Mouse (Mus musculus): Measurements from ENCODE around the gene Adad2. TPM values are rescaled to one million over a fixed set of nuclear protein-coding genes. Genes with fewer than 3 reads are reported as not detected.

The Adad2 gene
- polyA plus RNA-seq, 1 experiment from 2014 or later, result 0.07 TPM

DNA sequence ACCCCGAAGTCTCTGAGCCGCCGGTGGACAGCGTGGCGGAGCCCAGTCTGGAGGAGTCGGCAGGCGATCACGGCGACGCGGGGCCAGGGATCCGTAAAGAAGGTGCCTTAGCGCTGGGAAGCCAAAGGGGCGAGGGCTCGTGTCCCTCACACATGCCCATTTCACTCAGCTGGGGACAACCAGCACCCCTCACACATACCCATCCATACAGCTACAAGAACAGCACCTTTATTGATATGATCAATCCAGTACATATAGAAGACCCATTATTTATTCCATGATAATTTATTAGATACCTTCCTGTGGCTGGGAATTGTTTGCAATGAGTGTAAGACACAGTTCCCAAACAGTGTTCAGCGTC lies 37.2 kb upstream of the Adad2 start:
- WGBS, result under 1% methylated on average over 16 of the region's 16 CpGs
- no peak for ATAC-seq (replicated peaks; ENCODE audit: extremely low read depth, insufficient read depth, low FRiP score)
- Histone ChIP-seq H3K36me3 (ENCODE audit: control insufficient read depth, insufficient read depth) (no peaks in the 10 kb centered on the region), H3K9ac (ENCODE audit: low read length) (peak overlapping the region; percentile 84), H3K4me1 (ENCODE audit: control insufficient read depth, insufficient read depth, low read length) (peaks cover 9% of the 10 kb centered on the region), H3K4me3 (ENCODE audit: low read length) (peak overlapping the region; percentile 71), H3K9me3 (replicated peaks; ENCODE audit: control insufficient read depth, low read length) (no peaks in the 10 kb centered on the region), H3K27ac (ENCODE audit: low read length) (no peak overlapping the region), H3K4me2 (ENCODE audit: low read depth, low read length) (peak overlapping the region; percentile 87), H3K27me3 (ENCODE audit: control insufficient read depth, insufficient read depth, low read length) (0 out of 2 replicates have a peak, but pooled peaks cover 8% of the 10 kb centered on the region)

DNA sequence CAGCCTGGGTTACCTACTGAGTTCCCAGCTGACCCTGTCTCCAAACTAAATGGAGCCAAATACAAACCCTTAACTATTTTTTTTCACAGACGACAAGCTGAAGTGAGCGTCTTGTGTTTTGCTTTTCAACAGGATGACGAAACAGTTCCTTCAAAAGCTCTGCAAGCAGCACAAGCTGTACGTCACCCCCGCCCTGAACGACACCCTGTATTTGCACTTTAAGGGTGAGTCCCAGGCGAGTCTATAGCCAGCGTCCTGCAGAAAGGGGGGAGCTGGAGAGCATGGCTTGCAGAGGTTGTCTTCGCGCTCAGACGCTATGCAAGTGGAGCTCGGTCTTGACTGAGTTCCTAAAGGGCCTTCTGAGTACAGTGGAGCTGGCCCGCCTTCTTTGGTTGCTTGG lies 33.5 kb upstream of the Adad2 start:
- H3K9ac ChIP-seq (ENCODE audit: low read length), result no peak overlapping the region
- 0 out of 2 replicates have a peak, but pooled peaks cover 8% of the 10 kb centered on the region for H3K27me3 ChIP-seq (ENCODE audit: control insufficient read depth, insufficient read depth, low read length)
- 56% methylated on average over 13 of the region's 13 CpGs for WGBS
- no peaks in the 10 kb centered on the region for H3K9me3 ChIP-seq (replicated peaks; ENCODE audit: control insufficient read depth, low read length)
- H3K4me1 ChIP-seq (ENCODE audit: control insufficient read depth, insufficient read depth, low read length), result peaks cover 4% of the 10 kb centered on the region
- no peak overlapping the region for H3K4me2 ChIP-seq (ENCODE audit: low read depth, low read length)
- ATAC-seq (replicated peaks; ENCODE audit: extremely low read depth, insufficient read depth, low FRiP score), result no peak
- H3K36me3 ChIP-seq (ENCODE audit: control insufficient read depth, insufficient read depth), result no peaks in the 10 kb centered on the region
- H3K27ac ChIP-seq (ENCODE audit: low read length), result no peak overlapping the region
- H3K4me3 ChIP-seq (ENCODE audit: low read length), result no peak overlapping the region

DNA sequence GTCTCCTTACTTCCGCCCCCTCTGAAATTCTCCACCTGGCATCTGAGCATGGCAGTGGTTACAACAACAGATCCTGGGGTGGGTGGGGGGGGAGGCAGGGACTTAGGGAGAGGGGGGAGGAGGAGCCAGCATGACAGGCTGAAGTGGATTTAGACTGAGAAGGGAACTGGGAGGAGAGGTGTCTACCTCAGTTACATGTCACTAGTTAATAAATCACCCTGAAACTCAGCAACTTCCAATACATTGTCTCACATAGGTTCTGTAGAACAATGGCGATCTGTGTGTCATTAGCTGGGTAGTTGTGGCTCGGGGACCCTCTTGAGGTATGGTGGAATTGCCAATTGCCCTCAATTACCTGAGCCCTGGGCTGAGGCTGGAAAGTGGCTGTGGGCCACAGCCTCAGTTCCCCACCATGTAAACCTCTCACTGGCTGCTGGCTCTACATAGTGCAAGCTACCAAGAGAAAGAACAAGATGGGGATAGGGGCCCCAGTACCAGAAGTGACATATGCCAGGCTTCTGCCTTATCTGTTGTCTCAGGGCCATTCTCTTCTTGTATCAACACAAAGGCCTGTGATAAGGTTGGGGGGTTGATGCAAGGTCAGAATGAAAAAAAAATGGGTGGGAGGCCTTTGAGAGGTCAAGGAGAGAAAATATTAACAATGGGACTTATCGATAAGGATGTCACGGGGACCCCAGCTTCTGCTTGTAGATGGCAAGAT lies 31.9 kb upstream of the Adad2 start:
- Histone ChIP-seq H3K4me3 (ENCODE audit: low read length) (no peak overlapping the region), H3K27me3 (ENCODE audit: control insufficient read depth, insufficient read depth, low read length) (0 out of 2 replicates have a peak, but pooled peaks cover 8% of the 10 kb centered on the region)

DNA sequence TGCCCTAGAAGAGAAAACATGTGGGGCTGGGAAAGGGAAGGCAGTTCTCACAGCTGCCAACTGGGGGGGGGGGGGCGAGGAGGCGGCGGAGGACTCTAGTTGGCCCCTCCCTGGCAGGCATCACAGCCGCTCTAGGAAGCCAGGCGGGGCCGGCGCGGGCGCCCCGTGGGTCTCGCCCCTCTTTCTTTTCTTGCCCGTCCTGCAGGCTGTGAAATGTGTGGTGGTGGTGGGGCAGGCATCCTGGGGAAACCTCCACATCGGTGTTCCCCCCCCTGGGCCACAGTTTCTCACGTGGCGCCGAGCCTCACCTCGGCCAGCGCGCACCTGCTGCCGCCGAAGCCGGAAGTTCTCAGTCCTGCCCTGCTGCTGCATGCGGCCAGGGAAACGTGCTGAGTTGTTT lies 26.6 kb upstream of the Adad2 start:
- peaks cover 5% of the 10 kb centered on the region; the same call in 1 of the 2 replicates for H3K4me1 ChIP-seq (ENCODE audit: control insufficient read depth, insufficient read depth, low read length)
- peak overlapping the region; percentile 50 for H3K4me3 ChIP-seq (ENCODE audit: low read length)
- ATAC-seq (replicated peaks; ENCODE audit: extremely low read depth, insufficient read depth, low FRiP score), result peak; percentile 46
- H3K9me3 ChIP-seq (replicated peaks; ENCODE audit: control insufficient read depth, low read length), result no peaks in the 10 kb centered on the region
- no peaks in the 10 kb centered on the region for H3K27me3 ChIP-seq (ENCODE audit: control insufficient read depth, insufficient read depth, low read length)
- WGBS, result 18% methylated on average over 21 of the region's 24 CpGs
- no peaks in the 10 kb centered on the region for H3K36me3 ChIP-seq (ENCODE audit: control insufficient read depth, insufficient read depth)
- no peak overlapping the region for H3K27ac ChIP-seq (ENCODE audit: low read length)
- H3K9ac ChIP-seq (ENCODE audit: low read length), result peak overlapping the region; percentile 67
- H3K4me2 ChIP-seq (ENCODE audit: low read depth, low read length), result peak overlapping the region; percentile 73

More for the DNA sequence above, 31.9 kb upstream of the Adad2 start:
- no peak overlapping the region for H3K27ac ChIP-seq (ENCODE audit: low read length)
- H3K36me3 ChIP-seq (ENCODE audit: control insufficient read depth, insufficient read depth), result no peaks in the 10 kb centered on the region
- H3K4me1 ChIP-seq (ENCODE audit: control insufficient read depth, insufficient read depth, low read length), result no peaks in the 10 kb centered on the region
- H3K9ac ChIP-seq (ENCODE audit: low read length), result no peak overlapping the region
- no peak for ATAC-seq (replicated peaks; ENCODE audit: extremely low read depth, insufficient read depth, low FRiP score)
- no peak overlapping the region for H3K4me2 ChIP-seq (ENCODE audit: low read depth, low read length)
- 63% methylated on average over 5 of the region's 5 CpGs for WGBS
- no peaks in the 10 kb centered on the region for H3K9me3 ChIP-seq (replicated peaks; ENCODE audit: control insufficient read depth, low read length)

DNA sequence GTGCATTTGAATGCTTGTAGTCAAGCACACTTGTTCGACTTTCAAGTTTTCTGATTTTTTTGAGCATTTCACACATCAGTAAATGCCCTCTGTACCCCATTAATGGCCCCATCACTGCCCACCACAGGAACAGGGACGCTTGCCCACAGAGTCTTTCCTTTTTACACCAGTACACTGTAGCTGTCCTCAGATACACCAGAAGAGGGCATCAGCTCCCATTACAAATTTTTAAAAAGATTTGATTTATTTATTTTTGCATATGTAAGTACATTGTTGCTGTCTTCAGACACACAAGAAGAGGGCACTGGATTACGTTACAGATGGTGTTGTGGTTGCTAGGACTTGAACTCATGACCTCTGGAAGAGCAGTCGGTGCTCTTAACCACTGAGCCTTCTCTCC lies 24.2 kb upstream of the Adad2 start:
- Histone ChIP-seq H3K36me3 (ENCODE audit: control insufficient read depth, insufficient read depth) (no peaks in the 10 kb centered on the region), H3K9me3 (replicated peaks; ENCODE audit: control insufficient read depth, low read length) (no peaks in the 10 kb centered on the region), H3K27ac (ENCODE audit: low read length) (peak overlapping the region; percentile 67), H3K27me3 (ENCODE audit: control insufficient read depth, insufficient read depth, low read length) (no peaks in the 10 kb centered on the region), H3K4me2 (ENCODE audit: low read depth, low read length) (no peak overlapping the region), H3K9ac (ENCODE audit: low read length) (no peak overlapping the region), H3K4me3 (ENCODE audit: low read length) (no peak overlapping the region), H3K4me1 (ENCODE audit: control insufficient read depth, insufficient read depth, low read length) (peaks cover 5% of the 10 kb centered on the region; the same call in 1 of the 2 replicates)
- no peak for ATAC-seq (replicated peaks; ENCODE audit: extremely low read depth, insufficient read depth, low FRiP score)
- WGBS, result 51% methylated on average over 4 of the region's 4 CpGs

DNA sequence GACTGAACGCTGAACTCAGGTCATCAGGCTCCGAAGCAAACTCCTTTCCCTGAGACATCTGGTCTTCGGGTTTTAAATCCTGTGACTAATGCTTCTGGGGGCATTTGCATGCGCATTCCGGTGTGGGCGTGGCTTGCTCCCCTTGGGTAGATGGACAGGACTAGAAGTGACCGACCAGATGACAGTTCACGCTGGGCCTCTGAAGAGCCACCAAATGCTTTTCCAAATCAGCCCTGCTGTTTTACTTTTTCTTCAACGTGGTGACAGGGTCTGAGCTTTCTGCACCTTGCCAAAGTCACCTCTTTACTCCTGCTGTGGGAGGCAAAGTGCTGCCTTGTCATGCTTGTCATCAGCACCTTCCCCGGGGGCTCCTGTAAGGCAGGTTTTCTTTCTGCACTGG lies 23.7 kb upstream of the Adad2 start:
- peak overlapping the region; percentile 67 for H3K27ac ChIP-seq (ENCODE audit: low read length)

DNA sequence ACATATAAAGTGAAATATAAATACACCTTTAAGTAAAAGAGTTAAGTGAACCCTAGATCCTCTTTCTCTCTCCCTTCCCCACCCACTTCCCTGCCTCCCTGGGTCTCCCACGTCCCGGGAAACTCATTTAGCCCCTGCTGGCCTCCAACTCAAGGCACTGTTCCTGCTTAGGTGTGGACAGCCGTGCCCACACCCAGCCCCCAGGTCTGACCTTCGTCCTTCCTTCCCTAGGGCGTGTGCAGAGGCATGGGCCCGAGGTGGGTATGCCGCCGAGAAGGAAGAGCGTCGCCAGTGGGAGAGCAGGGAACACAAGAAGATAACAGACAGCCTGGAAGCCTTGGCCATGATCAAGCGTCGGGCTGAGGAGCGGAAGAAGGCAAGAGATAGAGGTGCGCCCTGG lies 22.2 kb upstream of the Adad2 start:
- no peak overlapping the region for H3K4me3 ChIP-seq (ENCODE audit: low read length)

More for the DNA sequence above, 23.7 kb upstream of the Adad2 start:
- H3K27me3 ChIP-seq (ENCODE audit: control insufficient read depth, insufficient read depth, low read length), result no peaks in the 10 kb centered on the region
- no peak overlapping the region for H3K9ac ChIP-seq (ENCODE audit: low read length)
- 16% methylated on average over 10 of the region's 10 CpGs for WGBS
- H3K9me3 ChIP-seq (replicated peaks; ENCODE audit: control insufficient read depth, low read length), result no peaks in the 10 kb centered on the region
- peaks cover 5% of the 10 kb centered on the region; the same call in 1 of the 2 replicates for H3K4me1 ChIP-seq (ENCODE audit: control insufficient read depth, insufficient read depth, low read length)
- no peaks in the 10 kb centered on the region for H3K36me3 ChIP-seq (ENCODE audit: control insufficient read depth, insufficient read depth)
- ATAC-seq (replicated peaks; ENCODE audit: extremely low read depth, insufficient read depth, low FRiP score), result peak; percentile 55
- no peak overlapping the region for H3K4me3 ChIP-seq (ENCODE audit: low read length)
- 0 out of 2 replicates have a peak overlapping the region, but pooled peaks have one; percentile 19 for H3K4me2 ChIP-seq (ENCODE audit: low read depth, low read length)

DNA sequence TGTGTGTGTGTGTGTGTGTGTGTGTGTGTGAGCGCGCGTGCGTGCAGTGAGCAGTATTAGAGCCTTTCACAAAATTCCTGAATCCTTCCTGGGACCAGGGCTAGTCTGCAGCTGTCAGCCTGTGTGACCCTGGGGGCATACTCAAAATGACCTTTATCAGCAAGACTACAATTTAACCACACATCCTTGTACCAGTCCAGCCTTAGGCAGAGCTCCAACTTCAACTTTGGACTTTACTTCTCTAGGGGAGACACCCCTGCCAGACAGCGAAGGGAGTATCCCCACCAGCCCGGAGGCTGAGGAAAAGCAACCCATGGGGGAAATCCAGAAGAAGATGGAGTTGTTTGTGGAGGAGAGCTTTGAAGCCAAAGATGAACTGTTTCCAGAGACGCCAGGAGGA lies 21.1 kb upstream of the Adad2 start:
- no peaks in the 10 kb centered on the region for H3K27me3 ChIP-seq (ENCODE audit: control insufficient read depth, insufficient read depth, low read length)
- H3K4me1 ChIP-seq (ENCODE audit: control insufficient read depth, insufficient read depth, low read length), result peaks cover 5% of the 10 kb centered on the region; the same call in 1 of the 2 replicates
- no peaks in the 10 kb centered on the region for H3K36me3 ChIP-seq (ENCODE audit: control insufficient read depth, insufficient read depth)
- no peak for ATAC-seq (replicated peaks; ENCODE audit: extremely low read depth, insufficient read depth, low FRiP score)
- no peak overlapping the region for H3K4me2 ChIP-seq (ENCODE audit: low read depth, low read length)
- no peak overlapping the region for H3K4me3 ChIP-seq (ENCODE audit: low read length)
- WGBS, result 89% methylated on average over 7 of the region's 7 CpGs
- no peak overlapping the region for H3K9ac ChIP-seq (ENCODE audit: low read length)
- no peaks in the 10 kb centered on the region for H3K9me3 ChIP-seq (replicated peaks; ENCODE audit: control insufficient read depth, low read length)
- H3K27ac ChIP-seq (ENCODE audit: low read length), result no peak overlapping the region

More for the DNA sequence above, 22.2 kb upstream of the Adad2 start:
- no peaks in the 10 kb centered on the region for H3K27me3 ChIP-seq (ENCODE audit: control insufficient read depth, insufficient read depth, low read length)
- WGBS, result 61% methylated on average over 14 of the region's 14 CpGs
- H3K9me3 ChIP-seq (replicated peaks; ENCODE audit: control insufficient read depth, low read length), result no peaks in the 10 kb centered on the region
- H3K27ac ChIP-seq (ENCODE audit: low read length), result no peak overlapping the region
- no peak overlapping the region for H3K4me2 ChIP-seq (ENCODE audit: low read depth, low read length)
- no peak overlapping the region for H3K9ac ChIP-seq (ENCODE audit: low read length)
- peaks cover 5% of the 10 kb centered on the region; the same call in 1 of the 2 replicates for H3K4me1 ChIP-seq (ENCODE audit: control insufficient read depth, insufficient read depth, low read length)
- no peak for ATAC-seq (replicated peaks; ENCODE audit: extremely low read depth, insufficient read depth, low FRiP score)
- no peaks in the 10 kb centered on the region for H3K36me3 ChIP-seq (ENCODE audit: control insufficient read depth, insufficient read depth)

DNA sequence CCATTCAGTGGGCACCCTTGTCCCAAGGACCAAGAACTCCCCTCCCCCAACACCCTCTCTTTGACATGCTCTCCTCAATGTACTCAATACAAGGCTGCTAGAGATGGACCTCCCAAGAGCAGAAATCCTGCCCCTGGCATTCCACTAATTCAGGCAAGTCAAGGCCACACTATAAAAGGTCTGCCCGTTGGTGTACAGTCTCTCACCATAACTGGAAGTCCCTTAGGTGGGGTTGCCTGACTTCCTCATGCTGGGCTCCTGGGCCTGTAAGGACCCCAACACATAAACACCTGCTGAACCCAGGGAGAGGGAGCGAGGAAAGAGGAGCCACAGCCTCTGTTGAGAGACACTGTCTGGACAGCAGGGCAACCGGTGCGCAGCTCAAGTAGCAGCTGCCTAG lies 8.8 kb upstream of the Adad2 start:
- no peak overlapping the region for H3K27ac ChIP-seq (ENCODE audit: low read length)
- ATAC-seq (replicated peaks; ENCODE audit: extremely low read depth, insufficient read depth, low FRiP score), result no peak
- 90% methylated on average over 4 of the region's 4 CpGs for WGBS
- peak overlapping the region; percentile 77 for H3K4me2 ChIP-seq (ENCODE audit: low read depth, low read length)
- peaks cover 15% of the 10 kb centered on the region for H3K36me3 ChIP-seq (ENCODE audit: control insufficient read depth, insufficient read depth)
- H3K4me3 ChIP-seq (ENCODE audit: low read length), result peak overlapping the region; percentile 92
- peaks cover 10% of the 10 kb centered on the region for H3K4me1 ChIP-seq (ENCODE audit: control insufficient read depth, insufficient read depth, low read length)
- H3K9me3 ChIP-seq (replicated peaks; ENCODE audit: control insufficient read depth, low read length), result no peaks in the 10 kb centered on the region; the same call in 1 of the 2 replicates
- H3K27me3 ChIP-seq (ENCODE audit: control insufficient read depth, insufficient read depth, low read length), result no peaks in the 10 kb centered on the region
- H3K9ac ChIP-seq (ENCODE audit: low read length), result peak overlapping the region; percentile 91; the same call in 1 of the 2 replicates
